Mouse (Mus musculus) frontal cortex, adult 2 months (tissue): ENCODE data around the gene Nxf3. TPM values are rescaled to one million over a fixed set of nuclear protein-coding genes. Genes with fewer than 3 reads are reported as not detected.
A peak's percentile ranks its signal among the peaks of the same experiment; 100 is the strongest.

Source experiments
- DNase-seq, 2 experiments: peaks; one replicate each; pipeline ENCODE4 v3.0.0; 2022; ENCODE audit warnings: low spot score in 1 of 2; ENCODE audit errors: extremely low spot score in 1 of 2
- polyA plus RNA-seq: library from polyadenylated mRNA; depleted of rRNA; stranded (reverse); fragments of >200 nt; gene quantifications from 2 replicates; pipeline ENCODE4 v1.2.3, GENCODE M21; 2012; rRNA removed

Gene Nxf3
- polyA plus RNA-seq: 0.04 and 0.10 TPM in 2 replicates

DNA sequence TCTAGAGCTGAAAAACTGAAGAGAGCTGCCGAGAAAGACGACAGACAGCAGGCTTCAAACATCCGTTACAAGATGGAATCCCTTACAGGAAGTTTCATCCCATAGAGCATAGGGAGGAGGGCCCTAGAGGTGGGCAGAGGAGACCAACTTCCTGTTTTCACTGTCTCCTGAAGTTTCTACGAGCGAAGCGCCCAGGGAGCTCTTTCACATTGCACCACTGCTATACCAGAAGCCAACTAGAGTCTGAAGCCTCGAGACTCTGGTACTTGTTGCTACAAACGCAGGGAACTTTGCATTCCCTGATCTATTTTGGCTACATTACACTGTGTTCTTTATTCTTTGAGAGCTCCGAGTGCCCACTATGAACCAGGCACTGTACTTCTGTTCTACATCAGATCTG lies at the start of gene Nxf3:
TSS of gene Nxf3 (minus strand) at position 101 of the 400 bp plus-strand sequence.
- no peak for DNase-seq

DNA sequence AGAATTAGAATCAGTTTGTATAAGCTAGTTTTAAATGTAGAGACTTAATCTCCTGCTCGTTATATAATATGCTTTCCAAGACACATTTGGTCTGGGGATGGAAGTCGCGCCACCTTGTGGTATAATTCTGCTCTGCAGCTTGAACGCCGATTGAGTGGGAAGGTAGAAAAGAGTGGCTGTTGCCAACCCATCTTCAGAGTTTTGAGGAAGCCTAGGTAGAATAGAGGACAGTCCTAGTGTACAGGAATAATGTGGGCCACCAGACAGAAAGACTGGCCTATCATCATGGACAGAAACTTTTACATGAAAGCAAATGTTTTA lies 42.6 kb upstream of the Nxf3 start:
- peak; percentile 25 to 62 for DNase-seq

DNA sequence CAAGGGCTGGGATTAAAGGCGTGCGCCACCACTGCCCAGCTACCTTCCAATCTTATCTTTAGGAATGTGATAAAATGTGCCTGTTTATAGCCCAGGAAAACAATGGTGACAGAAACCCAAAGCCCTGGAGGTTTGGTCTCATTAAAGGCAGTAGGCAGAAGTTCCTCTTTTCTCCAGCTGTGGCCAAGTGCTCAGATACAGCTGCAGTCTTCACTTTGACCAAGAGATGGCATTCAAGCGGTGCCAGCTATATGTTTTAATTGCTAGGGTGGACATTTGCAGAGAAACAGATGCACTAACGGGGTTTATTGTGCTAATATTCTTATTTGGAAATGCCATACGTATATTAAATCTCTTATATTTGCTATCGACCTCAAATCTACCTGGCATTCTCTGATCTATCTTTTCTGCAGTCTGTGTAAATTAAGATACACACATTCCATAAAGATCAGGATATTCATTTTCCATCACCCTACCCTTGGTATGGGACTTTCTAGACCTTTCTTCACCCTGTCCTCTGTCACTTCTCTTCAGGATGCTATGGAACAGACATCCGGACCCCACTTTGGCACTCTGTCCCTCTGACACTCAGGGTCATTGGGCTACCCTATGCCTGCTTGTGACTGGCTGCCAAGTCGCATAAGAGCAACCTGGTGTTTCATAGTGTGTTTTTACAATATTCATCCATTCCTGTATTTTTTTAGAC lies 42.1 kb upstream of the Nxf3 start:
- no peak for DNase-seq

DNA sequence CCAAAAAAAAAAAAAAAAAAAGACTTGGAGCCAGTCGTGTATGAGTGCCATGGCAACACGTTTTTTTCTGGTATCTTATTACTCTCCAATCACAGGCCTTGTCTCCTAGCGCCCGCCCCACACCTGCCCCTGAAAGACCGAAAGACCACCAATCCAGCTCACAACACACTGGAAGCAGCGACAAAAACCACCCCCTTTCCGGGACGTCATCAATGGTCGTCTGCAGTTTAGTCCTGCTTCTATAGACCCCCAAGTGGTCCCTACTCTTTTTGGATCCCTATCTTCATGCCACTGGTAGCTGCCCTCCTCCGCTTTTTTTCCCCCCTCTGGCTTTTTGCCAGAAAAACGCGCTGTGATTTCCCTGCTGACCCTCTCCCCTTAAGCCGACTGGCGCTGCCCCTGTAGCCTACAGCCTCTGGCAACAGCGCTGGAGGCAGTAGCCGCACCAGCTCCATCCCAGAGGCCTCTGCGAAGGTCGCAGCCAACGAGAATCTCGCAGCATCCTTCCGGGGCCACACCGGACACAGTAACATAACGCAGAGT lies 30.4 kb upstream of the Nxf3 start:
- peak; percentile 75 for DNase-seq

DNA sequence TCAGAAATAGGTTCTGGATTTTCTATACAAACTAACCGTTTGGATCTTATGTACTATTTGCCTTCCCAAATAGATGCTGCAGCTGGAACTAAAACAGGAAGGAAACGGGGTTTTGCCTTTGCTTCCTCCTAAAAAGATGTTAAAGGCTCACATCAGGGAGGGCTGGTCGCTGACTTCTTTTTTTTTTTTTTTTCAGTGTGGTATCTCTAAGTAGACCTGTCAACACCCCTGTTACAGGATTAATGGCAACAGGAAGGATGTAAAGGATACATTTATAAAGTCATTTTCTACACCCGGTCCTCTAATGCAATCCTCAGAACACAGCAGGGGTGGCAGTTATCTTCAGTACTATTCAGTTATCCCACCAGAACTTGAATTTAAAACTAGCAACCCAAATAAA lies 30.0 kb upstream of the Nxf3 start:
- DNase-seq: no peak

DNA sequence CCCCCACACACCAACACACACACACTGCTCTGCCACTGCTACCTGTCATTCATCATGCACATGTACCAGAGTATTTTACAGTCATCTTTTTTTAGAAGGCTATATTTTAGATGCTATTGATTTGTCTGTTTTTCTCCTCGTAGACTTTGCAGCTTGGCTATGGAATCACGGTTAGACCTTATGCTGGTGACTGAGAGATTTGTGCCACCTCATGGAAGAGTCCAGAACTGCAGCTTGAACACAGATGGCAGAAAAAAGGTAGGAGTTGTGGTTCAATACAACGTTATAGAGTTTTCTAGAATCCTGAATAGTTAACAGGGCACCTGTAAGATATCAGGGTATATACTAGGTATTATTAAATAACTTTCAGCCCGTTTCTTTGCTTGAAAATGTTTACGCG lies 22.9 kb upstream of the Nxf3 start:
- DNase-seq: peak; percentile 31 to 83

DNA sequence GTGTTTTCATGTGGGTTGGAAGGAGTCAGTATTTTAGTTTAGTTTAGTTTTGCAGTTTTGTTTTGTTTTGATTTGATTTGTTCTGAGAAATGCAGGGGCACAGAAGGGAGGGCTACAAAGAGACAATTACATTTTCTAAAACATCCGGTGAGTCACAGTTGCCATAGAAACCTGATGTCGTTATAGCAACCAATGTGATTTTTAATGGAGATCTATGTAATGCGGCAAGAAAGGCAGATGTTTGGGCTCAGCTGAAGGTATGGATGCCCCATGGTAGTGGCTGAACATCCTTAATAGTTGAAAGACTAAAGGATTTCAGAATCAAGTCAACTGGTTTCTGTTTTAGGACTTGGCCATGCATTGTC lies 19.7 kb upstream of the Nxf3 start:
- DNase-seq: no peak

DNA sequence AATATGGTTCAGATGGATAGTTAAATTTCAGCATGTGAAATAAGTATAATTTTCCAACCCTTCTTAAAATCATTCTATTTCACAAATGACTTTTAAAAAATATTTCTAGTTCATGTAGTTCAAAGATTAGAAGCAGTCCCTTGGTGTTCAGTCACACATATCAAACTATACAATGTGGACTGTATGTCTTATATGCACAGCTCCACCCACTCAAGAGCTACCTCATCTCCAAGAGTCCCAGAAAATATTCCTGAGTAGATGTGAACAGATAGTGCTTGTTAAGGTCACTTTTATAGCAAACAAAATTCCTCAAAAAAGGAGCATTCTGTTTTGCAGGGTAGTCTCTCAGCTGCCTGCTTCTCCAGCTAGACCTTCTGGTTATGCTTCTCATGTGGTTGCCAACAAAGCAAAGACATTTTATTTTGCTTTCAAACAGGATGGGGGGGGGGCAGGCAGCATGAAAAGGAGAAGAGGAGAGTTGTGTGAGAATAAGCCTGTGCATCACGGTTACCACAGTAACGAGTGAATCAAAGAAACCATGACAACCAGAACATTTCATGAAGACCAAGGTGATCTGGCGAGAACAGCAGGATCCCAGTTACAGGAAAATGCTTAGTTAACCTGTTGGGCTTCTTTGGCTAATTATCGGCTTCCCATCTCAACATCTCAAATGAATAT lies 19.1 kb upstream of the Nxf3 start:
- peak in 1 of 2 experiments; percentile 36 for DNase-seq

DNA sequence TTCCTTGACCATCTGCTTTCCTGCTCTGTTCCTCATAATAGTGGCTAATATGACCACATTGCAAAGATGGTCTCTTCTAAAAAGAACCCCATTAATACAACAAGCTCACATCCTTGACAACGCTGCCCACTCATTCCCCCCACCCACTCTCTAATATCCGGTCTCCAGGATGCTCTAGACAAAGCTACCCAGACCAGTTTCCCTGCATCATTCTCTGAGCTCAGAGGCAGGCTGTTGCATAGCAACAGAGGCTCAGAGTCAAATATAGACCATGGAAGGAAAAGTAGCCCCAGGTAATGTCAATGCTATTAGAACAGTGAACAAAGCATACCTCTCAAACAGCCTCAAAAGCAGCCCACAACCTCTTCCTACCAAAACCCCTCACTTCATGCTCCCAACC lies 9.4 kb upstream of the Nxf3 start:
- DNase-seq: peak; percentile 4 to 34

DNA sequence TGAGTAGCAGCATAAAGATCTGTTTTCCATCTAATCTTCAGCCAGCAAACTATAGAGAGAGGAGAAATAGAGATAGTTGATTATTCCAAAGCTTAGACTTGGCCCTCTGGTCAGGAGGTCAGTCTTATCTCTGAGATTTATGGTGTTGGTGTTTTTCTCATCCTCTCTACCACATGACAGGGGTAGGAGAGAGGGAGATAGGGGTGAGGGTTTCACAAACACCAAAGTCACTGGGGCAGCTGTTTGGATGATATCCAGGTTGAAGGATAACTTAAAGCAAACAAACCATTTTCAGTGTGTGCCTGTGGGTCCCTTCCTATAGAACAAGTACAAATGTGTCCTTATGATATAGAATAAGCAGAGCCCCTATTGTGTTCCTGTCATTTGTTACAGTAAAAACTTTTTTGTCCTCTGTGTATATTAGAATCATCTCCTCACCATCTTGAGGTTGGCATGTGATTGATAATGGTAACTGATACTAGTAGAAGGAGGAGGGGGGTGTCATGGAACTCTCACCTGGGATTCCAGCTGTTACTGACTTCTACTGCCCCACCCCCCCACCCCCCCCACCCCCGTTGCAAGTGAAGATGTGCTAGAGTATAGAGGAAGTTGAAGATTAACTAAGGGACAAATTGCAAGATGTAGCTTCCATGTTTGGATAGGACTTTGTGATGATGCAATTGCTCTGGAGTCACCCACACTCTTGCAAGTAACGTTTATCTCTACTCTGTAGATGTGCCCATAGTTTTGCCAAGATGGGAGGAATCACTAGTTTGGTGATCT lies 7.6 kb upstream of the Nxf3 start:
- no peak for DNase-seq

DNA sequence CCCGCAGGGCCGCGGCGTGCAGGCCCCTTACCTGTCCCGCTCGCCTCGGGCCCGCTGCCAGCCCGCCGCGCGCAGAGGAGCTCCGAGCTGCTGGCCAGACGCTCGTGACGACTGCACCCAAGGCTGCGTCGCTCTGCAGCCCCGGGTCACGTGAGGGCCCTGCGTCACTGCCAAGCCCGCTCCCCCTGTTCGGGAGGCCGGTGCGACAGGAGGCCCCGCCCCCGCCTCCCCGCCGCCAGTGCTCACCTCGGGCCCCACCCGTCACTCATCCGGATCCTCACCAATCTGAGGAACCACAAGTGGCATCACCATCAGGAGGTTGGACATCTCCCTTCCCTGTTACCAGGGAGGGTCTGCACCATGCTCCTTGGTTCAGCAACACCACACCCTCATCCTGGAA lies 17.0 kb downstream of the Nxf3 start, which contains the start of gene Bex2:
TSS of gene Bex2 (minus strand) at position 217 of the 400 bp plus-strand sequence.
- DNase-seq: peak; percentile 2 to 22

DNA sequence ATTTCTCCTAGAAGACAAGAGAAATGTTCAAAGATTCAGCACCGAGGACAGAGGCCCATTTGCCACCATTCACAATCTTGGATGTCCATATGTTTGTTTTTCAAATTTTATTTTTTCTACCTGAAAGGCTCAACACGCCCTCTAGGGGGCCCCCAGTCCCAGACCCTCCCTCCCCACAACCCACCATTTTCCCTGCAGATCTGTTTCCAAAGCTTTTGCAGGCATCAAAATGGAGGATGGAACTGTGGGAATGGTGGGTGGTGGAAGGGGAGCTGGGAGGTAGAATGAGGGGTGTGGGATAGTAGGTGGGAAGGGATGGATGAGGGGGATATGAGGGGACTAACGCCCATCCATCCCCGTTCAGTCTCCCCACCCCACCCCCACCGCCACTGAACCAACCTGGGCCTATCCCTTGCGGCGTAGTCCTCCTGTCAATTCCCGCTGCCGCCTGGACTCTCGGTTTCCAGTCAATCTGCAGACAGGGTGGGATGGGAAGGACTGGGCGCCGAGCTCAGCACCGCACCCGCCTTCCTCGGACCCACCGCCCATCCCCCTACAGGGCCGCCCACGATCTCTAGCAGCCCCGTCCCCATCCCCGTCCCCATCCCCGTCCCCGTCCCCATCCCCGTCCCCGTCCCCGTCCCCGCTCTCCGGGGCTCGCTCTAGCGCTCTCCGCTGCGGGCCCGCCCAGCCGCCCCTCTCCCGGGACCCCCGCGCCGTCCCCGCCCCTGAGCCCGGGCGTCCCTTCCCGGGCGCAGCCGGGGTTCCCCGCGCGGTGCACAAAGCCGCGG lies 17.7 kb downstream of the Nxf3 start:
- DNase-seq: peak in 1 of 2 experiments; percentile 12

DNA sequence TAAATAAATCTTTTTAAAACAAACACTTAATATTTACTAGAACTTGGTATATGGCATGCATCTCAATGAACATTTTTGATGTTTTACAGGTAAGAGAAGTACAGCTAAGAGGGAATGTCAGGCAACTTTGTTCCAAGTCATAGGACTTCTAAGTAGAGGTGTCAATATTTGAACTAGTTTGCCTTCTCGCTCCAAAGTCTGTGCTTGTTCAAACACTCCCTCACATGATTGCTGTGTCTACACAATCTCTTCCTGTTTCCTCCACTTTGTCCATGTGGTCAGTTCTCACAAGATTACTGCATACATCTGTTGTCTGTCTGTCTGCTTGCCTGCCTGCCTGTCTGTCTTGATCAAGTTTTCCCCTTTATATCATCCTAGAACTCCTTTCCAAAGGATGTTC lies 24.4 kb downstream of the Nxf3 start:
- DNase-seq: no peak

DNA sequence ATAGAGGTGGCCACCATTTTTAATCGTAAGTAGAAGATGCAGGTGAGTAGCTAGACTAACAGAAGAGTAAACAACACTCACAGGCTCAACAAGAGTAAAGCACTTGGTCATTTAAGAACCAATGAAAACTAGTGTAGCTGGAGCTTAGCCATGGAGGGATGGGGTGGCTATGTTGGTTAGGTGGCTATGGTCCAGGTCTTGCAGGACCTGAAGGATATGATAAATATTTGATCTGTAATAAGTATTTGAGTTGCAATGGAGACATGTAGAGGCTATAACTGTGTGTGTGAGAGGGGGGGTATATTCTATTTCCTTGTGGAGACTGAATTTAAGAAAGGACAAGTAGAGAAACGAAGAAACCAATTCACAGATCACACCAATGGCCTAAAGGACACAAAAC lies 33.8 kb downstream of the Nxf3 start:
- DNase-seq: no peak

DNA sequence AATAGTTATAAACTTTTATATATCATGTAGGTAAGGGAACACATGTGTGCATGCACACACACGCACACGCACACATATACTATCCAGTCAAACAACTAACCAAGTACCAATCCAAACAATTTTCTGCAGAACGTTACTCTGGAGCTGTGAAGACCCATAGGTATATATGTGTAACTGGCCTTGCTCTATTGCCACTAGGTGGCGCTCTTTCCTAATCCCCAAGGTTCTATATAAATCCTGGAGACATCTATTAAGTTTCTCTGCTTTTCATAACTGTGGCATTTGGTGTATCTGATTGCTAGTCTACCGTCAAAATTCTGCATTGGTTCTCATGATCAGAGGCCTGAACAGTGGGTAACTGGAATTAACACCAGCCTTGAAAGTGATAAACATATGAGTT lies 37.5 kb downstream of the Nxf3 start:
- DNase-seq: peak; percentile 49 to 84

DNA sequence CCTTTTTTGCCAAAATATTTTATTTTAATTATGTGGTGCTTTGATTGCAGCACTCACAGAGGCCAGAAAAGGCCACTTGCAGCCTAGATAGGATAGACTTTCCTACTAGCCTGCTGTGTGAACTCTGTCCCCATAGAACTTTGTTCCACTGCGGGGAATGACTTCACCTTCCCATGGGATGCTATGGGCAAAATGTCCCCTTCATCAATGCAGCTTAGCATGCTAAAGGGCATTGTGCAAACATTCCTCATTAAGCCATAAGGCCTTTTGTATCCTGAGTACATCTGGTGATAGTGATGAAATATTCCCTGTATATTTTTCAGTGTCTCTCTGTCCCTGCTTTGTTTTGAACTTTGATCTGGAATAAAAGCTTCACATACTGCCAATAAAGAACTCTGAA lies 41.3 kb downstream of the Nxf3 start:
- DNase-seq: no peak

DNA sequence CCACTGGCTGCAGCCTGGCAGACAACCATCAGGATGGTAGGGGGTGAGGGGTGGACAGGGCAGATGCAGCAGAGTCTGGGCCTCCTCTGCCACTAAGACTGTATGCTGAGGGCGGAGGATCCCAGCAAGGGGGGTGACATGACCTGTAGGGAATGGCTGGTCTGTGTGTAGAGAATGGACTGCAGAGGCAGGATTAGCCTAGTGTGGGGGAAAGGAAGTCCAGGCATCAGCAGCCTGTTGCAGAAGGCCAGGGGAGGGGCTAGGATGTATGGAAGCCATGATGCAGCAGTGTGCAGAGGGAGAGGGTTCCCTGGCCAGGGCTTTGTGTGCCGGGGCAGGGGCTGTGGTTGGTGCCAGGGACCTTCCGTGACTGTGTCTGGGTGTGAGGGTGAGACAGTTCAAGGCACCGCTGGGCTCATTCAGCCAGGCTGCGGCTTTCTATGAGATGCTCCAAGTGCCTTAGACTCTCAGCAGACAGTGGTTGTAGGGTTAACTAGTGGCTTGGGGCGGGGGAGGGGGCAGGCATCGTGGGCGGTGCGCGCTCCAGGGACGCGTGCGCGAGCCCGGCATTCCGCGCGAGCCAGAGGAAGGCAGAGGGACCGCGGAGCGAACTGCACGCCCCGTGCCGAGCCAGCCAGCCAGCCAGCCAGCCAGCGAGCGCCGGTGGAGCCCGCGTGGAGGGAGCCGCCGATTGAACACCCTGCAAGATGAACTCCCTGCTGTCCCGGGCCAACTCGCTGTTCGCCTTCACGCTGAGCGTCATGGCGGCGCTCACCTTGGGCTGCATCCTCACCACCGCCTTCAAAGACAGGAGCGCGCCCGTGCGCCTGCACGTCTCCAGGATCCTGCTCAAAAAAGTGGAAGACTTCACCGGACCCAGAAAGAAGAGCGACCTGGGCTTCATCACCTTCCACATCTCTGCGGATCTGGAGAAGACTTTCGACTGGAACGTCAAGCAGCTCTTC lies 52.0 kb downstream of the Nxf3 start, which contains the start of gene Arxes1:
TSS of gene Arxes1 (plus strand) at position 569 of the 965 bp plus-strand sequence.
- peak in 1 of 2 experiments; percentile 31 for DNase-seq

DNA sequence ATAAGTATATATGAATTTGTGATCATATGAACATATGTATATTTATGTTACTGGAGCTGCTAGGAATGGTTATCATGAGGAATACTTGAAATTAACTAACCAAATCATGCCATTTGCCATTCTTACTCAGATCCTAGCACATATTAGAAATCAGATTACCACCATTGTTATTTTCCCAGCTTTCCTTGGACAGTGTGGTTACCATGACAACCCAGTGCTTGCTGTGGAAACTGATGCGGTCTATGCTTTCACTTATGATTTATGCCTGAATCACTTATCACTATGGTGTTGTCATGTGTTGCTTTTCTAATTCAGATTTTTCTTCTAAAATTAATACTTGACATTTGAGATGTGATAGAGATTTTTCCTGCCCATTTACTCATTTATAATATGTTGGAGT lies 54.7 kb downstream of the Nxf3 start:
- peak in 1 of 2 experiments; percentile 4 for DNase-seq
